Mouse (Mus musculus) cerebellum, postnatal 14 days (tissue): Measurements from ENCODE around the gene Usp21.

ENCODE experiments used
- DNase-seq, 2 experiments: peaks; one replicate each; pipeline ENCODE4 v3.0.0; 2021; ENCODE audit warnings: mixed read lengths in 2 of 2

Usp21 gene

GRCm38 (mm10) chr1:171283188-171284160, 4.3 kb downstream of the Usp21 start:
- peak in 1 of 2 experiments; percentile 5 for DNase-seq

GRCm38 (mm10) chr1:171282086-171282805, 5.5 kb downstream of the Usp21 start:
- peak in 1 of 2 experiments; percentile 25 for DNase-seq

GRCm38 (mm10) chr1:171281528-171281923, 6.3 kb downstream of the Usp21 start:
- peak; percentile 80 to 88 for DNase-seq

GRCm38 (mm10) chr1:171280916-171281527, 6.8 kb downstream of the Usp21 start, which contains the start of gene Ppox:
TSS of gene Ppox (minus strand) at chr1:171281186.
- DNase-seq: peak; percentile 89 to 91

- peak; percentile 2 to 17 for DNase-seq
These were observed 7.4 kb downstream of the Usp21 start for GRCm38 (mm10) chr1:171280250-171280915.

GRCm38 (mm10) chr1:171279721-171280120, 8.1 kb downstream of the Usp21 start:
- DNase-seq: peak in 1 of 2 experiments; percentile 12

GRCm38 (mm10) chr1:171279012-171279705, 8.6 kb downstream of the Usp21 start:
- peak in 1 of 2 experiments; percentile 1 for DNase-seq

- no peak for DNase-seq
These were observed 9.4 kb downstream of the Usp21 start for GRCm38 (mm10) chr1:171278436-171278835.

- DNase-seq: no peak
These were observed 10.1 kb downstream of the Usp21 start for GRCm38 (mm10) chr1:171277736-171278135.

- no peak for DNase-seq
These were observed 11.6 kb downstream of the Usp21 start for GRCm38 (mm10) chr1:171276110-171276748.

- no peak for DNase-seq
These were observed 12.6 kb downstream of the Usp21 start for GRCm38 (mm10) chr1:171275144-171275734.

- DNase-seq: no peak
These were observed 13.6 kb downstream of the Usp21 start for GRCm38 (mm10) chr1:171274171-171274570.

GRCm38 (mm10) chr1:171272086-171272485, 15.7 kb downstream of the Usp21 start:
- no peak for DNase-seq

GRCm38 (mm10) chr1:171271622-171272021, 16.2 kb downstream of the Usp21 start:
- DNase-seq: no peak

- no peak for DNase-seq
These were observed 16.6 kb downstream of the Usp21 start for GRCm38 (mm10) chr1:171271196-171271595.

- DNase-seq: peak in 1 of 2 experiments; percentile 71
These were observed 17.3 kb downstream of the Usp21 start for GRCm38 (mm10) chr1:171270573-171270900.

GRCm38 (mm10) chr1:171269848-171270572, 17.8 kb downstream of the Usp21 start, which contains the start of gene B4galt3:
TSS of gene B4galt3 (plus strand) at chr1:171270328.
- DNase-seq: peak; percentile 98 to 99

GRCm38 (mm10) chr1:171268341-171268740, 19.4 kb downstream of the Usp21 start:
- DNase-seq: no peak

- DNase-seq: no peak
These were observed 21.6 kb downstream of the Usp21 start for GRCm38 (mm10) chr1:171265971-171266744.
